Mouse (Mus musculus): Measurements from ENCODE around the gene Ppme1. TPM values are rescaled to one million over a fixed set of nuclear protein-coding genes. Genes with fewer than 3 reads are reported as not detected.

Gene Ppme1
- total and polyA plus RNA-seq, 3 experiments = 29.5 to 74.0 TPM; not detected in 1

DNA sequence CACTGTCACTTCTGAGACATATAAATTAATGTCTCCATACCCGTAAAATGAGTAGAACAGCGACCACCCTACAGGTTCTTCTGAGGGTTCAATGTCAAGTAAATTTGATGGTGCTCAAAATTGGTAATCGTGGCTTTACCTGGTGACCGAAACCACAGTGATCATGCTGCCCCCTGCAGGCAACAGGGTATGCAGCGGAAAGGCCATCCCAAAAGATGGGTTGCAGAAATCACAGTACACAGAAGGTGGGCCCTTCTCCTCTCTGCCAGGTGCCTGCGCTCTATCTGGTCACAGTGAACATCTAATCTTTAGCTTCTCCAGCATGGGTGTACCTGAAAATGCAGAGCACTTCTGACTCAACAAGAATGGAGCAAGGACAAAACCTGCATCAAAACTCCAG lies 46.6 kb downstream of the Ppme1 start:
- TF ChIP-seq MEF2A (IDR thresholded peaks at IDR 0.05; ENCODE audit: extremely low read depth, insufficient replicate concordance, low read depth, low read length, poor library complexity, severe bottlenecking) = no peak
- TF ChIP-seq CTCF (IDR thresholded peaks at IDR 0.05 in 2 of 3, conservative IDR thresholded peaks at IDR 0.05 in 1 of 3; ENCODE audit: control insufficient read depth in 1 of 3, insufficient read depth in 1 of 3, low read depth in 2 of 3, low read length in 3 of 3, poor library complexity in 1 of 3, severe bottlenecking in 1 of 3) = peak; percentile 69 to 81 (median 71)
- no peak for TF ChIP-seq TAL1 (IDR thresholded peaks at IDR 0.05; ENCODE audit: low read length)
- no peak for TF ChIP-seq ZNF384 (IDR thresholded peaks at IDR 0.05; ENCODE audit: low read depth, low read length)
- peak; percentile 48 for TF ChIP-seq RAD21 (IDR thresholded peaks at IDR 0.05; ENCODE audit: low read depth, low read length)
- peak; percentile 64 for TF ChIP-seq SMC3 (IDR thresholded peaks at IDR 0.05; ENCODE audit: low read depth, low read length)
- TF ChIP-seq MYB (IDR thresholded peaks at IDR 0.05; ENCODE audit: low read depth, low read length) = no peak
- no peak for TF ChIP-seq ZKSCAN1 (IDR thresholded peaks at IDR 0.05; ENCODE audit: low read depth, low read length)
- peak; percentile 32; the same call in 1 of the 2 replicates for TF ChIP-seq ZC3H11A (IDR thresholded peaks at IDR 0.05; ENCODE audit: low read depth, low read length)
- no peak for TF ChIP-seq ETS1 (IDR thresholded peaks at IDR 0.05; ENCODE audit: low read depth, low read length)
- no peak for TF ChIP-seq TCF12 (IDR thresholded peaks at IDR 0.05; ENCODE audit: low read depth, low read length)
- no peak for TF ChIP-seq NELFE (IDR thresholded peaks at IDR 0.05; ENCODE audit: low read depth, low read length)
- Histone ChIP-seq H3K36me3 (ENCODE audit: control insufficient read depth in 1 of 2, insufficient read depth in 2 of 2, low read length in 2 of 2) (peaks cover 0 to 2% of the 10 kb centered on the region in 2 experiments; a peak in 1 of 4 replicates), H3K9me3 (replicated peaks; ENCODE audit: insufficient read depth, low read length) (no peaks in the 10 kb centered on the region), H3K4me1 (ENCODE audit: control insufficient read depth in 1 of 2, insufficient read depth in 2 of 2, low read length in 2 of 2) (no peaks in the 10 kb centered on the region), H3K27me3 (ENCODE audit: control insufficient read depth in 1 of 2, insufficient read depth in 2 of 2, low read length in 2 of 2) (no peaks in the 10 kb centered on the region), H3K9ac (ENCODE audit: control insufficient read depth, low read depth, low read length, poor library complexity, severe bottlenecking) (no peak overlapping the region), H3K27ac (ENCODE audit: control insufficient read depth, low read depth, low read length) (no peak overlapping the region), H3K79me2 (ENCODE audit: control insufficient read depth, insufficient read depth, low read length, poor library complexity) (no peaks in the 10 kb centered on the region), H3K4me3 (ENCODE audit: control insufficient read depth in 1 of 2, insufficient read depth in 1 of 2, low read depth in 2 of 2, low read length in 2 of 2) (no peak overlapping the region)
- peak; percentile 18 for DNase-seq (ENCODE audit: low read depth, low spot score)

GRCm38 (mm10) chr7:100323721-100324120 lies 48.4 kb downstream of the Ppme1 start:
- Histone ChIP-seq H3K9ac (ENCODE audit: control insufficient read depth, low read depth, low read length, poor library complexity, severe bottlenecking) (no peak overlapping the region), H3K4me1 (ENCODE audit: control insufficient read depth in 1 of 2, insufficient read depth in 2 of 2, low read length in 2 of 2) (no peaks in the 10 kb centered on the region), H3K4me3 (ENCODE audit: control insufficient read depth in 1 of 2, insufficient read depth in 1 of 2, low read depth in 2 of 2, low read length in 2 of 2) (no peak overlapping the region), H3K27me3 (ENCODE audit: control insufficient read depth in 1 of 2, insufficient read depth in 2 of 2, low read length in 2 of 2) (no peaks in the 10 kb centered on the region), H3K27ac (ENCODE audit: control insufficient read depth, low read depth, low read length) (no peak overlapping the region), H3K9me3 (replicated peaks; ENCODE audit: insufficient read depth, low read length) (no peaks in the 10 kb centered on the region), H3K79me2 (ENCODE audit: control insufficient read depth, insufficient read depth, low read length, poor library complexity) (no peaks in the 10 kb centered on the region), H3K36me3 (ENCODE audit: control insufficient read depth in 1 of 2, insufficient read depth in 2 of 2, low read length in 2 of 2) (no peaks in the 10 kb centered on the region)
- TF ChIP-seq UBTF (IDR thresholded peaks at IDR 0.05; ENCODE audit: borderline replicate concordance, insufficient read depth, low read depth, low read length) = no peak
- TF ChIP-seq ETS1 (IDR thresholded peaks at IDR 0.05; ENCODE audit: low read depth, low read length) = no peak
- no peak for TF ChIP-seq KAT2A (conservative IDR thresholded peaks at IDR 0.05; ENCODE audit: low read depth, low read length)
- no peak for TF ChIP-seq CTCF (IDR thresholded peaks at IDR 0.05 in 2 of 3, conservative IDR thresholded peaks at IDR 0.05 in 1 of 3; ENCODE audit: control insufficient read depth in 1 of 3, insufficient read depth in 1 of 3, low read depth in 2 of 3, low read length in 3 of 3, poor library complexity in 1 of 3, severe bottlenecking in 1 of 3)
- TF ChIP-seq RCOR1 (IDR thresholded peaks at IDR 0.05; ENCODE audit: low read depth, low read length) = no peak
- TF ChIP-seq MAFK (IDR thresholded peaks at IDR 0.05; ENCODE audit: borderline replicate concordance, low read depth, low read length) = no peak
- TF ChIP-seq USF1 (IDR thresholded peaks at IDR 0.05; ENCODE audit: low read depth, low read length) = no peak
- no peak for TF ChIP-seq HCFC1 (IDR thresholded peaks at IDR 0.05; ENCODE audit: low read depth, low read length)
- TF ChIP-seq TAL1 (IDR thresholded peaks at IDR 0.05; ENCODE audit: low read length) = no peak
- no peak for TF ChIP-seq SIN3A (IDR thresholded peaks at IDR 0.05; ENCODE audit: low read length)
- TF ChIP-seq CHD2 (IDR thresholded peaks at IDR 0.05; ENCODE audit: low read length) = no peak
- TF ChIP-seq NELFE (IDR thresholded peaks at IDR 0.05; ENCODE audit: low read depth, low read length) = no peak
- no peak for TF ChIP-seq ZNF384 (IDR thresholded peaks at IDR 0.05; ENCODE audit: low read depth, low read length)
- no peak for DNase-seq (ENCODE audit: low read depth, low spot score)

Data from MEL (cell line).